Mouse (Mus musculus) CH12.LX (cell line): ENCODE results near the gene Copb2.
A peak's percentile ranks its signal among the peaks of the same experiment; 100 is the strongest.

Source experiments
- CHD2 ChIP-seq: IDR thresholded peaks from 2 replicates; pipeline ENCODE4 v1.6.1; 2011; ENCODE audit warnings: low read length, improper control_type of control experiment
- MEF2A ChIP-seq: IDR thresholded peaks from 2 replicates; pipeline ENCODE4 v1.6.1; 2014; ENCODE audit warnings: low read depth, mild to moderate bottlenecking, inconsistent platforms, low read length, improper control_type of control experiment, borderline replicate concordance
- POLR2A ChIP-seq: IDR thresholded peaks from 2 replicates; pipeline ENCODE4 v1.6.1; 2011; ENCODE audit warnings: low read depth, mild to moderate bottlenecking, improper control_type of control experiment, low read length
- UBTF ChIP-seq: IDR thresholded peaks from 2 replicates; pipeline ENCODE4 v1.6.1; 2012; ENCODE audit warnings: low read depth, mild to moderate bottlenecking, inconsistent platforms, low read length, improper control_type of control experiment, moderate library complexity

DNA sequence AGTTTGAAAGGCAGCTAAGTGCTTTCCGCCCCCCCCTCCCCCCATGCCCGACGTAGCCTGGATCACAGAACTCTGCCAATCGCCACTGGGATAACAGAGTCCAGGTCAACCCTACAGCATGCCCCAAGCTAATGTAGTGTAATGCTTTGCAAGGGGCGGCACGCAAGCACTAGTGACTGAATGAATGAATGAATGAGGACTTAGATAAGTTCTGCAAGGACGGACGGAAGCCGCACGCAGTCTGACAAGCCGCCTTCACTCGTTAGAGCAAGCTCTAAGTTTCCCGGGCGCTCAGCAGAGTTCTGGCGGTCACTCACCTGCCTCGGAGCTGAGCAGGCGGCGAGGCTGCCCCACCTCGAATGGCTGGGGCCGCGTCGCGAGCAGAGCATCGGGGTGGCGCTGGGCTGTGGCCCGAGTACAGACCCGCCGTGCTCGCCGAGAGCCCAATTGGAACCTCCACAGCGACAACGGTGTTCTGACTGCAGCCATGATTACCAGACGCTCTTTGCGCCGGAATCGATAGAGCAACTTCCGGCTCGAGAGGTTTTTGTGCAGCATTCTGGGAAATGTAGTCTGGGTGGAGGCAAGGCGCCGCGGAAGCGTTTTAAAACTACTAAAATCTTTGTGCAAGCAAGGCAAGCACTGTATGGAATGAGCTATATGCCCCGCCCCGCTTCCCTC, 37.8 kb downstream of the Copb2 start, which contains the start of gene Mrps22:
- peak; percentile 88 for TF ChIP-seq POLR2A
- no peak for TF ChIP-seq MEF2A
- peak; percentile 91 for TF ChIP-seq CHD2
- no peak for TF ChIP-seq UBTF
